Mouse (Mus musculus): ENCODE results near the gene Hdgfl1. TPM values are rescaled to one million over a fixed set of nuclear protein-coding genes. Genes with fewer than 3 reads are reported as not detected.

The Hdgfl1 gene
- polyA plus RNA-seq, 1 experiment from 2014 or later: not detected

- Histone ChIP-seq H3K4me3 (no peak overlapping the region), H3K9me3 (replicated peaks) (no peaks in the 10 kb centered on the region), H3K9ac (no peak overlapping the region), H3K27me3 (replicated peaks) (no peaks in the 10 kb centered on the region), H3K4me1 (no peaks in the 10 kb centered on the region), H3K27ac (no peak overlapping the region), H3K36me3 (no peaks in the 10 kb centered on the region), H3K4me2 (no peak overlapping the region)
- 47% methylated on average over 1 of the region's 1 CpGs for WGBS (ENCODE audit: insufficient replicate concordance)
- no peak for ATAC-seq
Observed at GRCm38 (mm10) chr13:26720917-26721316, 49.0 kb downstream of the Hdgfl1 start.

GRCm38 (mm10) chr13:26719146-26719715, 50.7 kb downstream of the Hdgfl1 start:
- H3K4me1 ChIP-seq: no peaks in the 10 kb centered on the region
- no peak overlapping the region for H3K4me3 ChIP-seq
- H3K9ac ChIP-seq: no peak overlapping the region
- H3K27me3 ChIP-seq (replicated peaks): no peaks in the 10 kb centered on the region
- no peak for ATAC-seq
- no peak overlapping the region for H3K4me2 ChIP-seq
- H3K36me3 ChIP-seq: no peaks in the 10 kb centered on the region
- no peak overlapping the region for H3K27ac ChIP-seq
- 59% methylated on average over 5 of the region's 5 CpGs for WGBS (ENCODE audit: insufficient replicate concordance)
- no peaks in the 10 kb centered on the region for H3K9me3 ChIP-seq (replicated peaks)

Data from liver, embryonic 12.5 days (tissue).